Mouse (Mus musculus) forebrain, embryonic 14.5 days (tissue): ENCODE results near the gene Sorl1. TPM values are rescaled to one million over a fixed set of nuclear protein-coding genes. Genes with fewer than 3 reads are reported as not detected.

Experiments
- ATAC-seq: fragments of 200-750 bp; cut with Nextera tagmentation; 2 replicates; pipeline ENCODE4 v1.8.0; 2017; ENCODE audit warnings: mild to moderate bottlenecking, moderate library complexity
- DNase-seq: peaks from one replicate; pipeline ENCODE4 v3.0.0-alpha.2; 2015; ENCODE audit warnings: low spot score
- H3K27ac ChIP-seq: fragments of 300-500 bp; sonication (generic); 2 replicates; pipeline ENCODE4 v1.5.1; 2014; ENCODE audit warnings: low read depth, mild to moderate bottlenecking, control low read depth, low read length, moderate library complexity
- H3K27me3 ChIP-seq: fragments of 300-500 bp; sonication (generic); replicated peaks from 2 replicates; pipeline ENCODE4 v1.6.1; 2014; ENCODE audit warnings: low read length, control low read depth, mixed read lengths; ENCODE audit not compliant: control insufficient read depth, insufficient read depth
- H3K36me3 ChIP-seq: fragments of 300-500 bp; sonication (generic); 2 replicates; pipeline ENCODE4 v1.6.1; 2014; ENCODE audit warnings: low read length, control low read depth; ENCODE audit not compliant: control insufficient read depth, insufficient read depth
- H3K4me1 ChIP-seq: fragments of 300-500 bp; sonication (generic); 2 replicates; pipeline ENCODE4 v1.6.1; 2014; ENCODE audit warnings: antibody characterized with exemption, low read length, control low read depth; ENCODE audit not compliant: control insufficient read depth, insufficient read depth
- H3K4me2 ChIP-seq: fragments of 300-500 bp; sonication (generic); 2 replicates; pipeline ENCODE4 v1.6.1; 2014; ENCODE audit warnings: mild to moderate bottlenecking, control low read depth, low read length
- H3K4me3 ChIP-seq: fragments of 300-500 bp; sonication (generic); 2 replicates; pipeline ENCODE4 v1.5.1; 2014; ENCODE audit warnings: low read depth, low read length, control low read depth
- H3K9ac ChIP-seq: fragments of 300-500 bp; sonication (generic); 2 replicates; pipeline ENCODE4 v1.6.1; 2014; ENCODE audit warnings: mild to moderate bottlenecking, low read length, control low read depth, moderate library complexity
- H3K9me3 ChIP-seq: fragments of 300-500 bp; sonication (generic); replicated peaks from 2 replicates; pipeline ENCODE4 v1.6.1; 2016; ENCODE audit warnings: low read length, control low read depth, mixed read lengths; ENCODE audit not compliant: control insufficient read depth
- WGBS: fragments of 180-500 bp; shearing (Covaris S2); extraction: QIAGEN DNeasy Blood & Tissue Kit; methylation state at CpG from one replicate; pipeline ENCODE4 v1.1.7; 2014; 5-methylcytosine and 5-hydroxymethylcytosine counted together
- polyA plus RNA-seq: library from polyadenylated mRNA; unstranded; fragments of >200 nt; fragmentation: Nextera tagmentation; extraction: Ambion mirVana; gene quantifications from 2 replicates; pipeline ENCODE4 v1.2.1, GENCODE M21; 2014

The Sorl1 gene
- polyA plus RNA-seq, 1 experiment from 2014 or later: 10.8 TPM

DNA sequence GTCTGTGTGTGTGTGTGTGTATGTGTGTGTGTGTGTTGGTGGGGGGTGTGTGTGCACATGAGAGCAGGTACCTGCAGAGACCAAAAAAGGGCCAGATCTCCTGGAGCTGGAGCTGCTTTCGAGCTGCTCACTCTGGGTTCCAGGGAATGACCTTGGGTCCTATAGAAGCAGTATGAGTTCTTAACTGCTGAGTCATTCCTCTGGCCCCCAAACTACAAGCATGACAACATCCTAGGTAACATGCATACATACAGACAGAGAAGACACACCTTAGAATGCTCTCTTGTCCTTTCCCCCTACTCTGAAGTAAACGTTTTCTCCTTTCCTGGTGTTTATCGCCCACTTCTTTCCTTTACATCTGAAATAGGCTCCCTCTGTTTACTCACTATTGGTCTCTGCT, 32.5 kb upstream of the Sorl1 start:
- Histone ChIP-seq H3K9ac (no peak overlapping the region), H3K27ac (no peak overlapping the region), H3K36me3 (no peaks in the 10 kb centered on the region), H3K27me3 (no peaks in the 10 kb centered on the region), H3K4me1 (no peaks in the 10 kb centered on the region), H3K4me3 (no peak overlapping the region), H3K9me3 (no peaks in the 10 kb centered on the region), H3K4me2 (no peak overlapping the region)
- DNase-seq: no peak
- ATAC-seq: no peak
- WGBS: 82% methylated on average over 3 of the region's 3 CpGs

DNA sequence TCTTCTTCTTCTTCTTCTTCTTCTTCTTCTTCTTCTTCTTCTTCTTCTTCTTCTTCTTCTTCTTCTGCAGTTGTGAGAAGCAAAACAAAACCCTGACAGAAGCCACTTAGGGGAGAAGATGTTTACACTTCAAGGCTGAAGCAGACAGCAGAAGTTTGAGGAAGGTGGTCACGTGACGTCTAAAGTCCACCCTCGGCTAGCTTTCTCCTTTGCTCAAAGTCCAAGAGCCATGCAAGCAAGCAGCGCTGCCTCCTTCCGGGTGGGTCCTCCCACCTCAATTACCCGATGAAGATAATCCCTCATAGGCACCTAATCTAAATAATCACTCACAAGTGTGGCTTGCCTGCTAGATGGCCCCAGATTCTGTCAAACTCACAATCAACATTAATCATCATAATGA, 30.6 kb upstream of the Sorl1 start:
- Histone ChIP-seq H3K4me2 (no peak overlapping the region), H3K4me1 (no peaks in the 10 kb centered on the region), H3K27ac (no peak overlapping the region), H3K4me3 (no peak overlapping the region), H3K36me3 (no peaks in the 10 kb centered on the region), H3K9ac (no peak overlapping the region), H3K9me3 (no peaks in the 10 kb centered on the region), H3K27me3 (no peaks in the 10 kb centered on the region)
- WGBS: 86% methylated on average over 6 of the region's 6 CpGs
- DNase-seq (no peak), ATAC-seq (no peak)

DNA sequence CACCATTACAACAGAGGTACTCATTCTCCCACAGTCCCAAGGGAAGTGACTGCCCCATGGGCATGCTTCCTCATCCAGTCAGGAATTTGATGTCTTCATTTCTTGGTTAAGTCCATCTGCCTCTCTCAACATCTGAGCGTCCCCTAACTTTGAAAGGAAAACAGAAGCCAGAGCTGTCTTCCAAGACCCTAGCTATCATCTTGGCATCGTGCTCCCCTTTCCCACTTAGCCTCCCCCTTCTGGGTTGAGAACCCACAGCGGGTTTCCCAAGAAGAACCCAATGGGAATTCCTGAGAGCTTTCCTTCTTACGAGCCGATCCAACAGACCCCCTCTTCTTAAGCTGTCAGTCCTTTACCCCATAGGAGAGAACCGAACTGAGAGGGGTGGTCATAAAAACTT, 24.7 kb upstream of the Sorl1 start:
- no peaks in the 10 kb centered on the region for H3K36me3 ChIP-seq
- H3K4me3 ChIP-seq: no peak overlapping the region
- no peak overlapping the region for H3K27ac ChIP-seq
- H3K9me3 ChIP-seq: no peaks in the 10 kb centered on the region
- 83% methylated on average over 6 of the region's 6 CpGs for WGBS
- no peak for ATAC-seq
- no peak overlapping the region for H3K4me2 ChIP-seq
- no peak overlapping the region for H3K9ac ChIP-seq
- no peak for DNase-seq
- H3K27me3 ChIP-seq: no peaks in the 10 kb centered on the region
- no peaks in the 10 kb centered on the region for H3K4me1 ChIP-seq

DNA sequence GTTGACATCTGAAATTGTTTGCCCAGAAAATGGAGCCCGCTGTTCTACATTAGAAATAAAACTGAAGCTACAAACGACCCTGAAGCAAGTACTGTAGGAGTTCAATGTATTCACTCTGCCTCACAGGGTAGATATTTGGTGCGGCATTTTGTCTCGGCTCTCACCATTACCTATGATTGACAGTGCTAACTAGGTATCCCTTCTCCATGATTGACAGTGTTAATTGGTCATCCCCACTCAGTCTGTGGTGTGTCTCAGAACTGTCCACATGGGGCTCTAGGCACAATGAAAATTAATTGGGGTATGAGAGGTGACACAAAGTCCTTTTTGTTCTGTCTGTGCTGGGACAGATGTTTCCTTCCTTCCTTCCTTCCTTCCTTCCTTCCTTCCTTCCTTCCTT, 23.9 kb upstream of the Sorl1 start:
- H3K36me3 ChIP-seq: no peaks in the 10 kb centered on the region
- H3K9ac ChIP-seq: no peak overlapping the region
- ATAC-seq (peak; percentile 70), DNase-seq (peak; percentile 61)
- H3K4me2 ChIP-seq: no peak overlapping the region
- H3K4me3 ChIP-seq: no peak overlapping the region
- no peak overlapping the region for H3K27ac ChIP-seq
- H3K27me3 ChIP-seq: no peaks in the 10 kb centered on the region
- 28% methylated on average over 4 of the region's 4 CpGs for WGBS
- H3K9me3 ChIP-seq: no peaks in the 10 kb centered on the region
- H3K4me1 ChIP-seq: no peaks in the 10 kb centered on the region

- no peak overlapping the region for H3K27ac ChIP-seq
- DNase-seq (no peak), ATAC-seq (no peak)
- H3K9me3 ChIP-seq: no peaks in the 10 kb centered on the region
- 88% methylated on average over 2 of the region's 2 CpGs for WGBS
- H3K4me2 ChIP-seq: no peak overlapping the region
- no peak overlapping the region for H3K9ac ChIP-seq
- no peaks in the 10 kb centered on the region for H3K27me3 ChIP-seq
- H3K4me1 ChIP-seq: no peaks in the 10 kb centered on the region
- no peaks in the 10 kb centered on the region for H3K36me3 ChIP-seq
- H3K4me3 ChIP-seq: no peak overlapping the region
Measured at GRCm38 (mm10) chr9:42146463-42146862, 22.4 kb upstream of the Sorl1 start.

DNA sequence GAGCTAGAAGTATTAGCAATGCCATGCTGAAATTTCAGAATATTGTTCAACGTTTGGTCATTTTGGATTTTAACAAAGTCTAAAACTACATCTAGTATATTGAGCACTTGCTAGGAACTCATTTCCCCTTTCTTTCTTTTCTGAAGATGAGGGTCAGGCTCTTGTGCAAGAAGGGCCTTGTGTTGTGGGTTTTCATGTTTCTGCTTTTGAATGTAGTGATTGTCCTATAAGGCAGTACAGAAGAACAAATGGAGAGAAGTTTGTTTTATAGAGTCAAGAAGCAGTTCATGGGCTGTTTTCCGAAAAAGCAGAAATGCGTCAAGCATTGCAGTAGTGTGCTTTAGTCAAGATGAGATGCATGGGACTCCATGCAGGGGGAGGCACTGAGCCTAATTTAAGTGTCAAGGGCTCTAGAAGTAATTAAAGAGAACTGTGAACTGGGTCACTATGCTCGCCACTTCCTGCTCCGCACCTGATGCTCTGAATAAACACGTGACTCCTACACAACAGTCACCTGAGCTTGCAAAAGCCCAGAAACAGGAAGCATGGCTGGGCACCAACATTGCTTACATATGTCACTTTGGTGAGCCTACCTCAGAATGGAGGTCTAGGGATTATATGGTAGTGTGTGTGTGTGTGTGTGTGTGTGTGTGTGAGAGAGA, 17.6 kb upstream of the Sorl1 start:
- no peak overlapping the region for H3K4me2 ChIP-seq
- no peaks in the 10 kb centered on the region for H3K36me3 ChIP-seq
- no peaks in the 10 kb centered on the region for H3K4me1 ChIP-seq
- no peak overlapping the region for H3K9ac ChIP-seq
- H3K4me3 ChIP-seq: no peak overlapping the region
- no peak for ATAC-seq
- H3K27me3 ChIP-seq: no peaks in the 10 kb centered on the region
- 83% methylated on average over 6 of the region's 6 CpGs for WGBS
- no peaks in the 10 kb centered on the region for H3K9me3 ChIP-seq
- no peak for DNase-seq
- no peak overlapping the region for H3K27ac ChIP-seq

DNA sequence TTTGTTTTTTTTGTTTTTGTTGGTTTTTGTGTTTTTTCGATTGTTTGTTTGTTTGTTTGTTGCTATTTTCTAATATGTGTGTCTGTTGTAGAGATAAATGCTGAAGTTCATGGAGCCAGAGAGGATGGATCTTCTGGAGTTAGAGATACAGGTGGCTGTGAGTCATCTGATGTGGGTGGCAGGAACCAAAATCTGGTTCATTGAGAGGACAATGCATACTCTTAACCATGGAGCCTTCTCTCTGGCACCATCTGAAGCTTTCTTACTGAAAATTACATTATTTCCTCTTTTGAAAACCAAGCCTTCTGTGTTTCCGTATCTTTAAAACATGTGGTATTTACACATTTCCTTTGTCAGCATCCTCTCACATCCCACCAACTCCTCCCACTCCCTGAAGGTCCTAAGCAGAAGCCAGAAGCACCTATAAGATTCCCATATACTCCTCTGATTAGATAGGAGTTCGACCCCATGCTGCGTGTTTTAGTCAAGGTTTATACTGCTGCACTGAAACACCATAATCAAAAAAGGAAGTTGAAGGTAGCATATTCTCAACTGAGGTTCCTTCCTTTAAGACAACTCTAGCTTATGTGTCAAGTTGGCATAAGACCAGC, 14.3 kb upstream of the Sorl1 start:
- H3K4me2 ChIP-seq: no peak overlapping the region
- H3K27me3 ChIP-seq: no peaks in the 10 kb centered on the region
- H3K4me3 ChIP-seq: no peak overlapping the region
- 92% methylated on average over 4 of the region's 4 CpGs for WGBS
- ATAC-seq: no peak
- no peak overlapping the region for H3K27ac ChIP-seq
- H3K9me3 ChIP-seq: no peaks in the 10 kb centered on the region
- no peak for DNase-seq
- no peak overlapping the region for H3K9ac ChIP-seq
- no peaks in the 10 kb centered on the region for H3K4me1 ChIP-seq
- H3K36me3 ChIP-seq: no peaks in the 10 kb centered on the region

DNA sequence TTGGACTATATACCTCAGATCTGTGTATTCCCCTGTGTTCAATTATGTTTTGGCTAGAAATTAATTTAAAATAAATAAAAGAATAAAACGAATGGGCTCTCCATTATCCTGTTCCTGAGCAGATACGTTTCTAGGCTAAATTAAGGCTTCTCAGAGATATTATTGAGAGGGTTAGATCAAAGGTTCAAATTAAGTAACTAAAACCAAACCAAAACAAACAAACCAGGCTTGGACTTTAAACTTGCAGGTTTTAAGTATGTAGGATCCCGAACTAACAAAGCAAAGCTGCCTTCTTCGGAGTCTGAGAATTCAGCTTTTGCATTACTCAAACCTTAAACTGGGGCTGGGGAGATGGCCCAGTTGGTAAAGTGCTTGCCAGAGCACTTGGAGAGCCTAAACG, 13.5 kb upstream of the Sorl1 start:
- Histone ChIP-seq H3K4me1 (no peaks in the 10 kb centered on the region), H3K9ac (no peak overlapping the region), H3K27ac (no peak overlapping the region), H3K27me3 (no peaks in the 10 kb centered on the region), H3K4me3 (no peak overlapping the region), H3K9me3 (no peaks in the 10 kb centered on the region), H3K36me3 (no peaks in the 10 kb centered on the region), H3K4me2 (no peak overlapping the region)
- ATAC-seq (no peak), DNase-seq (no peak)
- WGBS: 80% methylated on average over 5 of the region's 5 CpGs
